Mouse (Mus musculus) megakaryocyte, embryonic 14.5 days (primary cell): Measurements from ENCODE around the gene Cyp2c40. TPM values are rescaled to one million over a fixed set of nuclear protein-coding genes. Genes with fewer than 3 reads are reported as not detected.
"Not testable (repeated sequence)": the region's sequence is repeated elsewhere in the genome, so short reads cannot be mapped to it uniquely, and the experiment has no call there.

ENCODE experiments used
- H3K27me3 ChIP-seq: replicated peaks from 2 replicates; pipeline ENCODE3; 2012; ENCODE audit warnings: inconsistent platforms
- H3K36me3 ChIP-seq: replicated peaks from 2 replicates; pipeline ENCODE3; 2012; ENCODE audit warnings: low read length, inconsistent platforms, mixed read lengths
- H3K4me1 ChIP-seq: 2 replicates; pipeline ENCODE4 v1.6.1; 2012; ENCODE audit warnings: inconsistent platforms
- H3K4me3 ChIP-seq: replicated peaks from 2 replicates; pipeline ENCODE3; 2012; ENCODE audit warnings: moderate library complexity, mild to moderate bottlenecking, inconsistent platforms
- H3K9me3 ChIP-seq: 2 replicates; pipeline ENCODE4 v1.6.1; 2012; ENCODE audit warnings: inconsistent platforms
- FLI1 ChIP-seq: IDR thresholded peaks from 2 replicates; pipeline ENCODE4 v1.6.1; 2012; ENCODE audit warnings: low read length, inconsistent platforms, mixed read lengths
- GATA1 ChIP-seq: IDR thresholded peaks from 3 replicates; pipeline ENCODE4 v1.6.1; 2012; ENCODE audit warnings: mixed read lengths, low read length, inconsistent platforms, borderline replicate concordance
- polyA plus RNA-seq: library from polyadenylated mRNA; stranded (reverse); fragments of >175 nt; gene quantifications from 2 replicates; pipeline ENCODE4 v1.2.3, GENCODE M21; 2012; ENCODE audit warnings: low replicate concordance; ENCODE audit not compliant: insufficient read depth

The Cyp2c40 gene
- polyA plus RNA-seq = not detected in 2 replicates

DNA sequence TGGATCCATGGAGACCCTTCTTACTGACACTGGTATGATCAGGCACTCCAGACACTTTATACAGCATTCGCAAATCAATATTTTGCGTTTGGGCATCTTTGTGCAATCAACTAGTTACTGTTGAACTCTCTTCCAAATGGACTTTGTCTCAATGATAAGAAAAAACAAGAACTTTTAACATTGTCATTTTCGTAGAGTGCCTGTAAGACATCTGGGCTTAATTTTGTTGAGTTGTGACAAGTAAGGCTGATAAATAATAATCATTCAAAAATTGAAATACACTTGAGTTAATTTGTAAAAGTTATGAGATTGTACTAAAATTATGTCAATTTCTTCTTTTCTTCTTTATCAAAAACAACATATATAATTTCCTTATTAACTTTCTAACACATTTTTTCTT is at the start of gene Cyp2c40:
Cyp2c40 (minus strand) TSS at position 101 of the 400 bp plus-strand sequence.
- H3K27me3 ChIP-seq, H3K36me3 ChIP-seq, H3K9me3 ChIP-seq, H3K4me3 ChIP-seq, H3K4me1 ChIP-seq: not testable (repeated sequence)

DNA sequence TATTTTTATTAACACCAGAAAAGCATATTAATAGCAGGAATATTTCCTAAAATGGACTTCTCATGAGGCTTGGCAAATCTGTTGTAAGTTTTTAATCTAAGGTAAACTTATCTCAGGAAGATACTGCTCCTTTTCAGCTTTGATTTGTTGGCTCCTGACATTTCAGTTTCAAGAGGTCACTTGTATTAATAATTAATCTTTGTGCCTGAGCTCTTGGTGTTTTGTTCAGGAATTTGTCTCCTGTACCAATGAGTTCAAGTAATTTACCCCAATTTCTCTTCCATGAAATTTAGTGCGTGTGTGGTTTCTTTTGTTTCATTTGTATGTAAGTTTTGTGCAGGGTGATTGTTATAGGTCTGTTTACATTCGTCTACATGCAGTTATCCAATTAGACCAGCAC is 8.3 kb upstream of the Cyp2c40 start:
- not testable (repeated sequence) for H3K36me3 ChIP-seq, H3K4me3 ChIP-seq, H3K27me3 ChIP-seq, H3K9me3 ChIP-seq, H3K4me1 ChIP-seq

DNA sequence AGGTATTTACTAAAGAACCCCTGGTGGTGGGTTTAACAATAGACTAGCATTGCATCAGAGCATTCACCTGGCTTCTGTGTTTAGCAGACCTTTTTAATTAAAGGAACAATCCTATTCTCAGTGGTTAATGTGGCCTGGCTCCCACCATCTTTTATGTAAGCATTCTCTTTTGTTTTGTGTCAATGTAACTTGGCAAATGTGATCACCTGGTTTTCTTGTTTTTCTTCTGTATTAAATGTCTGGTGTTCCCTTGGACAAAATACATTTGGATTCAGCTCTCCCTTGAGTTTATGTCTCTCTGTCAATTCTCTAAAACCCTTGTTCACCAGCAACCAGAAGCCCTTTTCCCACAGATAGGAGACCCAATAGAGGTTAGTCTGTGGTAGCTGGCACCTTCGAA is 3.8 kb upstream of the Cyp2c40 start:
- H3K4me3 ChIP-seq, H3K36me3 ChIP-seq, H3K27me3 ChIP-seq, H3K4me1 ChIP-seq, H3K9me3 ChIP-seq: not testable (repeated sequence)

DNA sequence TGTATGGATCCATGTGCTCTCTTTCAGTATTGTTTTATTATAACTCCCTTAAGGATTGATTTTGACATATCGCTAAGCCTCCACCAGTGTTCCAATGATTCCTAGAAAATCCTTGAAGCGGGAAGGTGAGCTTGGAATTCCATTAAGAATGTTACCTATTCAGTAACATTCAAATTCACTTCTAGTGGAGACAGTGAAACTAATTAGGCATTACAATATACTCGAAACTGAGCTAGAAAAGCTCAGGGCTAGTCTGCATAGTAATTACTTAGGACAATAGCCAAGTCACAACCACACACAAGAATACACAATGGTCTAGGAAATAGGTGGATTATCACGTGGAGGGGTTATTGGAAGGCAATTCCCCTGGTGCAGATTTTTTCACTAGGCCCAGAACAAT is 3.4 kb upstream of the Cyp2c40 start:
- H3K4me3 ChIP-seq, H3K9me3 ChIP-seq, H3K36me3 ChIP-seq, H3K27me3 ChIP-seq, H3K4me1 ChIP-seq: not testable (repeated sequence)

DNA sequence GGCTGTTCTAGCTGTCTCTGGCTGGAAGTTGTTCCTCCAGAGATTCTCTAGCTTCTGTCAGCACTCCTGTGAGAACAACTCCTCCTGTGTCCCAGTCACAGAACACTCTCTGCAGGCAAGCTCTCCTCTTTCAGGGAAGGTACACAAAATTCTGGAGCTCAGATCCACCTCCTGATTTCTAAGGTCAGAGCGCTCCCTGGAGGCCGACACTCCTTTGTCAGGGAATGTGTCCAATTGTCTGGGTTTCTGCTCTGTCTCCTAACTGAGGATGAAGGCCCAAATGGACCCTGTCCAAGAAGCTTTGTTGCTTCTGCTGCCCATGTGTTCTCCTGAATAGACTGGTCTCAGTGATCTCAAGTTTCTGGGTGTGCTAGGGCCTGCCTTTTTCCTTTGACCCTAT is 27.2 kb downstream of the Cyp2c40 start:
- not testable (repeated sequence) for H3K9me3 ChIP-seq, H3K27me3 ChIP-seq, H3K4me3 ChIP-seq, H3K4me1 ChIP-seq, H3K36me3 ChIP-seq

DNA sequence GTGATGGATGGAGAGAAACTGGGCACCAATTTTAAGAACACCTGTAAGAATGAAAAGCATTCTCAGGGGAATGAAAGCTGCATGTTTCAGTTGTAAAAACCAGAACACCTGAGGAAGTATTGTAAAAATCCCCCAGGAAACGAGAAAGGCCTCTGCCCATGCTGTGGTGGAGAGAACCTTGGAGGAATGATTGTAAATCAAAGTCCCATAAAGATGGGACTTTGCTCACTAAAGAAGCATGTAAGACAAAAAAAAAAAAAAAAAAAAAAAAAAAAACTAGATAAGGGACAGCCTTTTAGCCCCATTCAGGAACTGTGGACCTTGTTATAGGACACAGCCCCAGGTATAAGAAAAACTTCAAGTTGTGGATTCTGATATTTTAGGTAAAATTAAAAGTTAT is 67.3 kb downstream of the Cyp2c40 start:
- Histone ChIP-seq H3K36me3 (no peaks in the 10 kb centered on the region), H3K27me3 (no peaks in the 10 kb centered on the region), H3K9me3 (no peaks in the 10 kb centered on the region), H3K4me3 (no peak overlapping the region), H3K4me1 (no peaks in the 10 kb centered on the region)
- TF ChIP-seq GATA1 (no peak), FLI1 (no peak)

DNA sequence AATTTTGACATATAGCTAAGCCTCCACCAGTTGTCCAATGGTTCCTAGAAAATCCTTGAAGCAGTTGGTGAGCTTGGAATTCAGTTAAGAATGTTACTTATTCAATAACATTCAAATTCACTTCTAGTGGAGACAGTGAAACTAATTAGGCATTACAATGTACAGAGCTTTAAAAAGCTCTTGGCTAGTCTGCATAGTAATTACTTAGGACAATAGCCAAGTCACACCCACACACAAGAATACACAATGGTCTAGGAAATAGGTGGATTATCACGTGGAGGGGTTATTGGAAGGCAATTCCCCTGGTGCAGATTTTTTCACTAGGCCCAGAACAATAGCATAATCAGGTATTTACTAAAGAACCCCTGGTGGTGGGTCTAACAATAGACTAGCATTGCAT is 68.3 kb downstream of the Cyp2c40 start:
- not testable (repeated sequence) for H3K9me3 ChIP-seq, H3K27me3 ChIP-seq, H3K36me3 ChIP-seq, H3K4me1 ChIP-seq, H3K4me3 ChIP-seq

DNA sequence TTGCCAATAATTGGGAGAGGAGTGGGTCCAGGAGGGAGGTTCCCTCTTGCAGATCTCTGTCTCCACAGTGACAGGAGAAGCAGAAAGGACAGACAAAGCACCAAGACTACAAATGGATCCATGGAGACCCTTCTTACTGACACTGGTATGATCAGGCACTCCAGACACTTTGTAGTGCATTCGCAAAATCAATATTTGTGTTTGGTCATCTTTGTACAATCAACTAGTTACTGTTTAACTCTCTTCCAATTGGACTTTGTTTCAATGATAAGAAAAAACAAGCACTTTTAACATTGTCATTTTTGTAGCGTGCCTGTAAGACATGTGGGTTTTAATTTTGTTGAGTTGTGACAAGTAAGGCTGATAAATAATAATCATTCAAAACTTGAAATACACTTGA is 71.7 kb downstream of the Cyp2c40 start, which contains the start of gene Cyp2c68:
Cyp2c68 (minus strand) TSS at position 135 of the 400 bp plus-strand sequence.
- Histone ChIP-seq H3K27me3 (no peaks in the 10 kb centered on the region), H3K4me3 (no peak within 1 kb of the TSS), H3K4me1 (no peaks in the 10 kb centered on the region), H3K36me3 (no peaks in the 10 kb centered on the region), H3K9me3 (no peaks in the 10 kb centered on the region)
- TF ChIP-seq FLI1 (no peak), GATA1 (no peak)

Other genes with a start within 250 kb of the Cyp2c40 start
- not detected in 2 replicates for gene Cyp2c67, start 163.8 kb downstream of the Cyp2c40 start, polyA plus RNA-seq
- gene Cyp2c68, start 71.8 kb downstream of the Cyp2c40 start, polyA plus RNA-seq = not detected in 2 replicates
- not detected in 2 replicates for gene Cyp2c69, start 74.0 kb upstream of the Cyp2c40 start, polyA plus RNA-seq
- not detected in 2 replicates for gene Cyp2c37, start 179.6 kb upstream of the Cyp2c40 start, polyA plus RNA-seq